Mouse (Mus musculus) bone marrow macrophage, adult 2 months (primary cell): ENCODE results near the gene Galnt15.

Source experiments
- CTCF ChIP-seq: IDR thresholded peaks from 2 replicates; pipeline ENCODE4 v1.5.1; 2012; ENCODE audit warnings: low read depth, mild to moderate bottlenecking, low read length, moderate library complexity
- POLR2A ChIP-seq: IDR thresholded peaks from 2 replicates; pipeline ENCODE4 v1.6.1; 2012; ENCODE audit warnings: mild to moderate bottlenecking, low read depth, low read length, borderline replicate concordance

GRCm38 (mm10) chr14:32084761-32085485, 56.1 kb downstream of the Galnt15 start, which contains the start of gene Oxnad1:
- TF ChIP-seq POLR2A = no peak
- TF ChIP-seq CTCF = no peak
